Mouse (Mus musculus): ENCODE measurements around the gene Cnn3. TPM values are rescaled to one million over a fixed set of nuclear protein-coding genes. Genes with fewer than 3 reads are reported as not detected.

Gene Cnn3
- polyA plus RNA-seq, 1 experiment from 2014 or later = 645 TPM

GRCm38 (mm10) chr3:121402096-121402495, 24.2 kb upstream of the Cnn3 start:
- no peak overlapping the region for H3K4me2 ChIP-seq (replicated peaks)
- H3K9me3 ChIP-seq = no peaks in the 10 kb centered on the region
- 87% methylated on average over 6 of the region's 6 CpGs for WGBS
- H3K4me3 ChIP-seq = no peak overlapping the region
- H3K9ac ChIP-seq (replicated peaks) = no peak overlapping the region
- no peak for ATAC-seq (replicated peaks)
- no peak overlapping the region for H3K27ac ChIP-seq (replicated peaks)
- H3K4me1 ChIP-seq = no peaks in the 10 kb centered on the region
- H3K27me3 ChIP-seq = no peaks in the 10 kb centered on the region
- H3K36me3 ChIP-seq = no peaks in the 10 kb centered on the region

GRCm38 (mm10) chr3:121403449-121403848, 22.8 kb upstream of the Cnn3 start:
- WGBS = 19% methylated on average over 5 of the region's 5 CpGs
- H3K9me3 ChIP-seq = no peaks in the 10 kb centered on the region
- no peaks in the 10 kb centered on the region for H3K4me1 ChIP-seq
- no peak for ATAC-seq (replicated peaks)
- no peak overlapping the region for H3K4me2 ChIP-seq (replicated peaks)
- H3K4me3 ChIP-seq = no peak overlapping the region
- H3K27me3 ChIP-seq = no peaks in the 10 kb centered on the region
- no peaks in the 10 kb centered on the region for H3K36me3 ChIP-seq
- no peak overlapping the region for H3K9ac ChIP-seq (replicated peaks)
- H3K27ac ChIP-seq (replicated peaks) = no peak overlapping the region

- Histone ChIP-seq H3K27ac (replicated peaks) (no peak overlapping the region), H3K27me3 (no peaks in the 10 kb centered on the region), H3K36me3 (no peaks in the 10 kb centered on the region), H3K9ac (replicated peaks) (no peak overlapping the region), H3K4me3 (no peak overlapping the region), H3K4me2 (replicated peaks) (no peak overlapping the region), H3K4me1 (no peaks in the 10 kb centered on the region), H3K9me3 (no peaks in the 10 kb centered on the region)
- 81% methylated on average over 5 of the region's 5 CpGs for WGBS
- no peak for ATAC-seq (replicated peaks)
These were observed 21.2 kb upstream of the Cnn3 start for GRCm38 (mm10) chr3:121405101-121405500.

- Histone ChIP-seq H3K4me1 (no peaks in the 10 kb centered on the region), H3K9me3 (no peaks in the 10 kb centered on the region), H3K27me3 (no peaks in the 10 kb centered on the region), H3K4me2 (replicated peaks) (no peak overlapping the region), H3K27ac (replicated peaks) (no peak overlapping the region), H3K36me3 (no peaks in the 10 kb centered on the region), H3K4me3 (no peak overlapping the region), H3K9ac (replicated peaks) (no peak overlapping the region)
- no peak for ATAC-seq (replicated peaks)
- 86% methylated on average over 9 of the region's 9 CpGs for WGBS
These were observed 18.9 kb upstream of the Cnn3 start for GRCm38 (mm10) chr3:121407417-121407816.

GRCm38 (mm10) chr3:121408386-121408785, 17.9 kb upstream of the Cnn3 start:
- Histone ChIP-seq H3K4me2 (replicated peaks) (no peak overlapping the region), H3K27ac (replicated peaks) (no peak overlapping the region), H3K36me3 (no peaks in the 10 kb centered on the region), H3K9me3 (no peaks in the 10 kb centered on the region), H3K4me1 (no peaks in the 10 kb centered on the region), H3K4me3 (no peak overlapping the region), H3K9ac (replicated peaks) (no peak overlapping the region), H3K27me3 (no peaks in the 10 kb centered on the region)
- ATAC-seq (replicated peaks) = no peak
- WGBS = 97% methylated on average over 3 of the region's 3 CpGs

- H3K4me1 ChIP-seq = no peaks in the 10 kb centered on the region
- no peak overlapping the region for H3K9ac ChIP-seq (replicated peaks)
- H3K4me3 ChIP-seq = no peak overlapping the region
- ATAC-seq (replicated peaks) = no peak
- H3K4me2 ChIP-seq (replicated peaks) = no peak overlapping the region
- no peaks in the 10 kb centered on the region for H3K36me3 ChIP-seq
- no peak overlapping the region for H3K27ac ChIP-seq (replicated peaks)
- H3K27me3 ChIP-seq = no peaks in the 10 kb centered on the region
- WGBS = 76% methylated on average over 6 of the region's 6 CpGs
- no peaks in the 10 kb centered on the region for H3K9me3 ChIP-seq
These were observed 14.8 kb upstream of the Cnn3 start for GRCm38 (mm10) chr3:121411450-121411849.

GRCm38 (mm10) chr3:121416171-121417154, 9.8 kb upstream of the Cnn3 start:
- Histone ChIP-seq H3K4me2 (replicated peaks) (no peak overlapping the region), H3K9me3 (no peaks in the 10 kb centered on the region), H3K27ac (replicated peaks) (no peak overlapping the region), H3K36me3 (no peaks in the 10 kb centered on the region), H3K4me3 (no peak overlapping the region), H3K27me3 (no peaks in the 10 kb centered on the region), H3K9ac (replicated peaks) (no peak overlapping the region), H3K4me1 (0 out of 2 replicates have a peak, but pooled peaks cover 5% of the 10 kb centered on the region)
- WGBS = 76% methylated on average over 5 of the region's 5 CpGs
- ATAC-seq (replicated peaks) = no peak

GRCm38 (mm10) chr3:121417379-121418250, 8.7 kb upstream of the Cnn3 start:
- Histone ChIP-seq H3K4me3 (no peak overlapping the region), H3K4me2 (replicated peaks) (no peak overlapping the region), H3K4me1 (0 out of 2 replicates have a peak, but pooled peaks cover 5% of the 10 kb centered on the region), H3K27ac (replicated peaks) (no peak overlapping the region), H3K9me3 (no peaks in the 10 kb centered on the region), H3K9ac (replicated peaks) (no peak overlapping the region), H3K36me3 (no peaks in the 10 kb centered on the region), H3K27me3 (no peaks in the 10 kb centered on the region)
- WGBS = 32% methylated on average over 14 of the region's 14 CpGs
- no peak for ATAC-seq (replicated peaks)

GRCm38 (mm10) chr3:121418251-121418601, 8.1 kb upstream of the Cnn3 start:
- H3K27me3 ChIP-seq = no peaks in the 10 kb centered on the region
- no peak for ATAC-seq (replicated peaks)
- WGBS = 20% methylated on average over 6 of the region's 6 CpGs

GRCm38 (mm10) chr3:121418850-121419435, 7.4 kb upstream of the Cnn3 start:
- Histone ChIP-seq H3K36me3 (no peaks in the 10 kb centered on the region), H3K9me3 (no peaks in the 10 kb centered on the region), H3K4me2 (replicated peaks) (no peak overlapping the region), H3K27ac (replicated peaks) (no peak overlapping the region), H3K9ac (replicated peaks) (no peak overlapping the region), H3K4me3 (no peak overlapping the region), H3K27me3 (no peaks in the 10 kb centered on the region), H3K4me1 (0 out of 2 replicates have a peak, but pooled peaks cover 5% of the 10 kb centered on the region)
- no peak for ATAC-seq (replicated peaks)
- WGBS = 83% methylated on average over 9 of the region's 9 CpGs

More at GRCm38 (mm10) chr3:121418251-121418601, 8.1 kb upstream of the Cnn3 start:
- H3K27ac ChIP-seq (replicated peaks) = no peak overlapping the region
- no peak overlapping the region for H3K4me2 ChIP-seq (replicated peaks)
- no peak overlapping the region for H3K4me3 ChIP-seq
- no peaks in the 10 kb centered on the region for H3K9me3 ChIP-seq
- no peaks in the 10 kb centered on the region for H3K36me3 ChIP-seq
- H3K9ac ChIP-seq (replicated peaks) = no peak overlapping the region
- H3K4me1 ChIP-seq = 0 out of 2 replicates have a peak, but pooled peaks cover 5% of the 10 kb centered on the region

GRCm38 (mm10) chr3:121422405-121422804, 3.9 kb upstream of the Cnn3 start:
- no peak for ATAC-seq (replicated peaks)
- Histone ChIP-seq H3K4me1 (peaks cover 10% of the 10 kb centered on the region), H3K9ac (replicated peaks) (no peak overlapping the region), H3K36me3 (no peaks in the 10 kb centered on the region), H3K27ac (replicated peaks) (no peak overlapping the region), H3K4me3 (no peak overlapping the region), H3K4me2 (replicated peaks) (no peak overlapping the region), H3K27me3 (no peaks in the 10 kb centered on the region), H3K9me3 (no peaks in the 10 kb centered on the region)
- WGBS = 87% methylated on average over 8 of the region's 8 CpGs
